Mouse (Mus musculus): ENCODE measurements around the gene Gm49366. TPM values are rescaled to one million over a fixed set of nuclear protein-coding genes. Genes with fewer than 3 reads are reported as not detected.
"Not testable (repeated sequence)": the region's sequence is repeated elsewhere in the genome, so short reads cannot be mapped to it uniquely, and the experiment has no call there.

Gene Gm49366
- not detected in 2 replicates for polyA plus RNA-seq (2015; fragmentation: Nextera tagmentation; extraction: Ambion mirVana)

GRCm38 (mm10) chr12:84038691-84039111, at the start of gene Gm49366:
TSS of gene Gm49366 (plus strand) at chr12:84038935.
- Histone ChIP-seq H3K9ac (replicated peaks) (peak within 1 kb of the TSS; percentile 40), H3K4me2 (peak within 1 kb of the TSS; percentile 67), H3K4me3 (replicated peaks) (peak within 1 kb of the TSS; percentile 47)
- H3K27me3 ChIP-seq (replicated peaks); H3K9me3 ChIP-seq (replicated peaks); H3K27ac ChIP-seq (replicated peaks); H3K4me1 ChIP-seq; H3K36me3 ChIP-seq: not testable (repeated sequence)
- 3% methylated on average over 35 of the region's 39 CpGs for WGBS
- peak; percentile 53 for ATAC-seq (ENCODE audit: low FRiP score)

GRCm38 (mm10) chr12:83989378-83989777, 49.4 kb upstream of the Gm49366 start:
- H3K4me2 ChIP-seq = no peak overlapping the region
- no peak overlapping the region for H3K9ac ChIP-seq (replicated peaks)
- H3K4me1 ChIP-seq = peaks cover 9% of the 10 kb centered on the region
- no peak overlapping the region for H3K27ac ChIP-seq (replicated peaks)
- no peak for ATAC-seq (ENCODE audit: low FRiP score)
- no peaks in the 10 kb centered on the region for H3K9me3 ChIP-seq (replicated peaks)
- H3K4me3 ChIP-seq (replicated peaks) = no peak overlapping the region
- no peaks in the 10 kb centered on the region for H3K27me3 ChIP-seq (replicated peaks)
- H3K36me3 ChIP-seq = no peaks in the 10 kb centered on the region
- 97% methylated on average over 4 of the region's 4 CpGs for WGBS

- Histone ChIP-seq H3K27me3 (replicated peaks) (no peaks in the 10 kb centered on the region), H3K9ac (replicated peaks) (no peak overlapping the region), H3K9me3 (replicated peaks) (no peaks in the 10 kb centered on the region), H3K4me2 (no peak overlapping the region), H3K4me3 (replicated peaks) (no peak overlapping the region), H3K36me3 (no peaks in the 10 kb centered on the region), H3K4me1 (0 out of 2 replicates have a peak, but pooled peaks cover 8% of the 10 kb centered on the region), H3K27ac (replicated peaks) (no peak overlapping the region)
- WGBS = 76% methylated on average over 2 of the region's 2 CpGs
- ATAC-seq (ENCODE audit: low FRiP score) = no peak
Measured at GRCm38 (mm10) chr12:83997221-83997620, 41.5 kb upstream of the Gm49366 start.

GRCm38 (mm10) chr12:83998341-83999107, 40.2 kb upstream of the Gm49366 start:
- Histone ChIP-seq H3K9ac (replicated peaks) (no peak overlapping the region), H3K4me1 (0 out of 2 replicates have a peak, but pooled peaks cover 8% of the 10 kb centered on the region), H3K36me3 (no peaks in the 10 kb centered on the region), H3K4me2 (no peak overlapping the region), H3K9me3 (replicated peaks) (no peaks in the 10 kb centered on the region), H3K4me3 (replicated peaks) (no peak overlapping the region), H3K27me3 (replicated peaks) (no peaks in the 10 kb centered on the region), H3K27ac (replicated peaks) (0 out of 2 replicates have a peak overlapping the region, but pooled peaks have one; percentile 23)
- no peak for ATAC-seq (ENCODE audit: low FRiP score)
- WGBS = 65% methylated on average over 11 of the region's 11 CpGs

DNA sequence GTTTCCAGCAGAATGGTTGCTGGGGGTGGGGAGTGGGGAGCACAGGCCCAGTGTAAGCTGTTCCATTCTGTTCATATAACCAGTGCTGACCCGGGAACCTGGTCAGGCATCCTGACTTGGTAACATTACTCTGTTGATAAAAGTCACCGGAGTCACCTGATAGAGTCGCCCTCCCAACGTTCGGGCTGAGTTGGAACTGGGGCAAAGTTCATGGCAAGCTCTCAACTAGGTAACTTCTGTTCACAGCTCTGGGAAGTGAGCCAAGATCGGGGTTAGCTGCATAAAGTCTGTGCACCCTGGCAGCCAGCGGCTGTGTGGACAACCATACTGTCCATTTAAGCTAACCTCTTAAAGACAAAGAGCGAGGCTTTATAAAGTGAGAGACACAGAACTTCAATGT, 39.5 kb upstream of the Gm49366 start:
- not testable (repeated sequence) for H3K27ac ChIP-seq (replicated peaks); H3K27me3 ChIP-seq (replicated peaks); H3K4me1 ChIP-seq; H3K4me2 ChIP-seq; H3K9ac ChIP-seq (replicated peaks); H3K36me3 ChIP-seq; H3K4me3 ChIP-seq (replicated peaks); H3K9me3 ChIP-seq (replicated peaks); ATAC-seq (ENCODE audit: low FRiP score)
- WGBS = 67% methylated on average over 8 of the region's 8 CpGs

DNA sequence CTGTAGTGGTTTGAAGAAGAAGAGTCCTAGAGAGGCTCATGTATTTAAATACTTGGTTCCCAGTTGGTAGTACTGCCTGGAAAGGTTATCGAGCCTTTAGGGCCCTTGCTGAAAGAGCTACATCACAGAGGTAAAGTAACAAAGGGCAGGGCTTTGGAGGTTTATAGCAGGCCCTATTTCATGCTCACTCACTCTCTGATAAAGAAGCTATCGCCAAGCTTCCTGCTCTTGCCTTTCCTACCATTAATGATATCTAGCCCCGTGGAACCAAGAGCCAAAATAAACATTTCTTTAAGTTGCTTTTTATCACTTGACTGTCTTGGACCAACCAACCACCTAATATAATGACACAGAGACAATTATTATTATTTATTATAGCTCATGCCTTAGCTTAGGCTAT, 38.3 kb upstream of the Gm49366 start:
- no peak for ATAC-seq (ENCODE audit: low FRiP score)
- Histone ChIP-seq H3K27me3 (replicated peaks) (no peaks in the 10 kb centered on the region), H3K9me3 (replicated peaks) (no peaks in the 10 kb centered on the region), H3K4me2 (no peak overlapping the region), H3K36me3 (no peaks in the 10 kb centered on the region), H3K9ac (replicated peaks) (no peak overlapping the region), H3K27ac (replicated peaks) (no peak overlapping the region), H3K4me1 (0 out of 2 replicates have a peak, but pooled peaks cover 8% of the 10 kb centered on the region), H3K4me3 (replicated peaks) (no peak overlapping the region)
- 52% methylated on average over 3 of the region's 3 CpGs for WGBS

- H3K9me3 ChIP-seq (replicated peaks) = no peaks in the 10 kb centered on the region
- WGBS = 88% methylated on average over 1 of the region's 1 CpGs
- no peak for ATAC-seq (ENCODE audit: low FRiP score)
- no peaks in the 10 kb centered on the region for H3K27me3 ChIP-seq (replicated peaks)
- no peak overlapping the region for H3K27ac ChIP-seq (replicated peaks)
- 0 out of 2 replicates have a peak, but pooled peaks cover under 1% of the 10 kb centered on the region for H3K4me1 ChIP-seq
- H3K4me2 ChIP-seq = no peak overlapping the region
- no peak overlapping the region for H3K4me3 ChIP-seq (replicated peaks)
- H3K36me3 ChIP-seq = no peaks in the 10 kb centered on the region
- no peak overlapping the region for H3K9ac ChIP-seq (replicated peaks)
Measured at GRCm38 (mm10) chr12:84003866-84004265, 34.9 kb upstream of the Gm49366 start.

GRCm38 (mm10) chr12:84008251-84008650, 30.5 kb upstream of the Gm49366 start:
- no peak overlapping the region for H3K4me3 ChIP-seq (replicated peaks)
- no peaks in the 10 kb centered on the region for H3K36me3 ChIP-seq
- ATAC-seq (ENCODE audit: low FRiP score) = no peak
- no peaks in the 10 kb centered on the region for H3K27me3 ChIP-seq (replicated peaks)
- peak overlapping the region; percentile 60; the same call in 1 of the 2 replicates for H3K4me2 ChIP-seq
- no peak overlapping the region for H3K9ac ChIP-seq (replicated peaks)
- peaks cover 19% of the 10 kb centered on the region for H3K4me1 ChIP-seq
- no peaks in the 10 kb centered on the region for H3K9me3 ChIP-seq (replicated peaks)
- peak overlapping the region; percentile 77 for H3K27ac ChIP-seq (replicated peaks)
- 81% methylated on average over 11 of the region's 12 CpGs for WGBS

DNA sequence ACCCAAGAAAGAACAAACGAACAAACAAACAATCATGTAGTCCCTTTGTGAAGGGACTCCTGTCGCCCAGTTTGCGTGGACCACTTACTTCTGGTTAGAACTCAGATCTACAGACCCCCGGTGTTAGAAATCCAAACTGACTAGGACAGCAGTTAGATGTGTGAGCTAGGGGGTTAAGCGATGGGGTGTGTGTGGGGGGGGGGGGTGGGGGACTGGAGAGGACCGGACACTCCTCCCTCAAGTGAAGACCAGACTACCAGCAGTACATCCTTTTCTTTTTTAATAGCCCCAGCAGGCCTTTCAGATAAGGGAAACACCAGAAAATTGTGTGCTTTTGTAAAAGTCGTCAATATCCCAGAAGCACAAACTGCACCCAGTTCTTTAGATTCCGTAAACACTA, 30.0 kb upstream of the Gm49366 start:
- H3K4me1 ChIP-seq = peaks cover 20% of the 10 kb centered on the region
- WGBS = 34% methylated on average over 8 of the region's 8 CpGs
- ATAC-seq (ENCODE audit: low FRiP score) = peak; percentile 50; the same call in 1 of the 2 replicates
- H3K27me3 ChIP-seq (replicated peaks) = no peaks in the 10 kb centered on the region
- 0 out of 2 replicates have a peak overlapping the region, but pooled peaks have one; percentile 44 for H3K9ac ChIP-seq (replicated peaks)
- H3K36me3 ChIP-seq = no peaks in the 10 kb centered on the region
- H3K4me2 ChIP-seq = peak overlapping the region; percentile 60
- peak overlapping the region; percentile 77 for H3K27ac ChIP-seq (replicated peaks)
- H3K9me3 ChIP-seq (replicated peaks) = no peaks in the 10 kb centered on the region
- peak overlapping the region; percentile 50 for H3K4me3 ChIP-seq (replicated peaks)

GRCm38 (mm10) chr12:84009171-84009965, 29.4 kb upstream of the Gm49366 start, which contains the start of gene Acot1:
TSS of gene Acot1 (plus strand) at chr12:84009490.
- Histone ChIP-seq H3K4me1 (peaks cover 24% of the 10 kb centered on the region), H3K9ac (replicated peaks) (peak within 1 kb of the TSS; percentile 44), H3K27ac (replicated peaks) (peak within 1 kb of the TSS; percentile 77), H3K4me2 (peak within 1 kb of the TSS; percentile 60), H3K4me3 (replicated peaks) (peak within 1 kb of the TSS; percentile 50)
- peak; percentile 90 for ATAC-seq (ENCODE audit: low FRiP score)
- WGBS = under 1% methylated on average over 55 of the region's 70 CpGs
- not testable (repeated sequence) for H3K36me3 ChIP-seq; H3K9me3 ChIP-seq (replicated peaks); H3K27me3 ChIP-seq (replicated peaks)

DNA sequence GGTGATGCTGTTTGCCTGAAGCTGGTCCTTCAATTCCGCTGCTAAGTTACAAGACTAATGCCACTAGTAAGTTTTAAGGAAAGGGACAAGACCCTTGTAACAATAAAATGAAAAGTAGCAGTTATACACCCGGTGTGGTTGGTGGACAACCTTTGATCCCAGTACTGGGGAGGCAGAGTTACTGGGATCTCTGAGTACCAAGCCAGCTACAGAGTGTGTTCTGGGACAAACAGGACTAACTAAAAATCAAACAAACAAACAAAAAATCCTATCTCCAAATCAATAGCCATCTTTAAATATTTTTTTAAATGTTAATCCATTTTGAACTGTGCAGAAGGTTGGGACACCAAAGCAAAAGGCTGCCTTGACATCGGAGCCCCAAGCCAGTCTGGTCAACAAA, 28.5 kb upstream of the Gm49366 start:
- Histone ChIP-seq H3K9me3 (replicated peaks) (no peaks in the 10 kb centered on the region), H3K4me3 (replicated peaks) (peak overlapping the region; percentile 50), H3K4me2 (peak overlapping the region; percentile 60), H3K9ac (replicated peaks) (peak overlapping the region; percentile 44; the same call in 1 of the 2 replicates), H3K27me3 (replicated peaks) (no peaks in the 10 kb centered on the region), H3K36me3 (no peaks in the 10 kb centered on the region; the same call in 1 of the 2 replicates), H3K27ac (replicated peaks) (peak overlapping the region; percentile 77), H3K4me1 (peaks cover 28% of the 10 kb centered on the region)
- no peak for ATAC-seq (ENCODE audit: low FRiP score)
- WGBS = 73% methylated on average over 3 of the region's 3 CpGs

Data from neural tube, embryonic 15.5 days (tissue).